Mouse (Mus musculus) neural tube, embryonic 11.5 days (tissue): ENCODE data around the gene Irf2bp2. TPM values are rescaled to one million over a fixed set of nuclear protein-coding genes. Genes with fewer than 3 reads are reported as not detected.

ENCODE experiments used
- ATAC-seq: fragments of 200-750 bp; cut with Nextera tagmentation; 2 replicates; pipeline ENCODE4 v1.8.0; 2017; ENCODE audit warnings: moderate number of reproducible peaks, mild to moderate bottlenecking, moderate TSS enrichment, moderate library complexity; ENCODE audit not compliant: insufficient read depth, low FRiP score, low TSS enrichment
- DNase-seq: peaks from one replicate; pipeline ENCODE4 v3.0.0-alpha.2; 2015; ENCODE audit warnings: low spot score
- H3K27ac ChIP-seq: fragments of 300-500 bp; sonication (generic); 2 replicates; pipeline ENCODE4 v1.5.1; 2014; ENCODE audit warnings: low read depth, mild to moderate bottlenecking, low read length
- H3K27me3 ChIP-seq: fragments of 300-500 bp; sonication (generic); 2 replicates; pipeline ENCODE4 v1.6.1; 2014; ENCODE audit warnings: mild to moderate bottlenecking, low read length, mixed read lengths; ENCODE audit not compliant: control insufficient read depth, insufficient read depth
- H3K36me3 ChIP-seq: fragments of 300-500 bp; sonication (generic); 2 replicates; pipeline ENCODE4 v1.6.1; 2014; ENCODE audit warnings: mild to moderate bottlenecking, low read length, moderate library complexity, mixed read lengths; ENCODE audit not compliant: control insufficient read depth, insufficient read depth
- H3K4me1 ChIP-seq: fragments of 300-500 bp; sonication (generic); 2 replicates; pipeline ENCODE4 v1.6.1; 2014; ENCODE audit warnings: low read length, mixed read lengths; ENCODE audit not compliant: control insufficient read depth, insufficient read depth
- H3K4me2 ChIP-seq: fragments of 300-500 bp; sonication (generic); 2 replicates; pipeline ENCODE4 v1.6.1; 2014; ENCODE audit warnings: low read depth, mild to moderate bottlenecking, moderate library complexity
- H3K4me3 ChIP-seq: fragments of 300-500 bp; sonication (generic); 2 replicates; pipeline ENCODE4 v1.5.1; 2014; ENCODE audit warnings: low read depth, low read length
- H3K9ac ChIP-seq: fragments of 300-500 bp; sonication (generic); 2 replicates; pipeline ENCODE4 v1.6.1; 2014; ENCODE audit warnings: mild to moderate bottlenecking, low read length
- H3K9me3 ChIP-seq: fragments of 300-500 bp; sonication (generic); 2 replicates; pipeline ENCODE4 v1.6.1; 2016; ENCODE audit warnings: low read length; ENCODE audit not compliant: control insufficient read depth
- WGBS: fragments of 180-500 bp; shearing (Covaris S2); extraction: QIAGEN DNeasy Blood & Tissue Kit; methylation state at CpG from one replicate; pipeline ENCODE4 v1.1.7; 2014; 5-methylcytosine and 5-hydroxymethylcytosine counted together
- polyA plus RNA-seq: library from polyadenylated mRNA; unstranded; fragments of >200 nt; fragmentation: Nextera tagmentation; extraction: Ambion mirVana; gene quantifications from 2 replicates; pipeline ENCODE4 v1.2.1, GENCODE M21; 2014

The Irf2bp2 gene
- polyA plus RNA-seq, 1 experiment from 2014 or later: 4.7 TPM

GRCm38 (mm10) chr8:126586101-126586500, 7.7 kb downstream of the Irf2bp2 start:
- Histone ChIP-seq H3K4me3 (no peak overlapping the region), H3K4me1 (peaks cover 54% of the 10 kb centered on the region), H3K9me3 (no peaks in the 10 kb centered on the region), H3K27ac (no peak overlapping the region), H3K4me2 (no peak overlapping the region), H3K27me3 (no peaks in the 10 kb centered on the region), H3K36me3 (no peaks in the 10 kb centered on the region; the same call in 1 of the 2 replicates), H3K9ac (no peak overlapping the region)
- WGBS: 87% methylated on average over 2 of the region's 2 CpGs
- ATAC-seq (no peak), DNase-seq (no peak)

DNA sequence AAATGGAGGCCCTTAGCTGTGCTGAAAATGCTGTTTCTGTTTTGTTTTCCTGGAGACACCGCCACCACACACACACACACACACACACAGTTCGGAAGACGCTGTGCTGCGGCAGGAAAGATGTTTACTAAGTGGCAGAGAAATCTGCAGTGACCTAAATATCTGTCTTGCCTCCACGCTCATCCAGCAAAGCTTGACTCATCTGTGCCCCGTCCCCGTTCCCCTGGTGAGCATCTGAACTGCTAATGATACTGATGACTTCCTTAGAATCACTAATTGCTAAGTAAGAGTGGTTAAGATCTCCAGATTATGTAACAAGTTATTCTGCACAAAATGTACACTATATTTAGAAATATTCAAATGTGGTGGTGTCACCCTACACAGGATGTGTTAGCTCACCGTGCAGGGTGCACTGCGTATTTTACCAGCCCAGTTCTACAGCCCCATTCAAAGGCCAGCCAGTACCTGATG, 8.2 kb downstream of the Irf2bp2 start:
- no peaks in the 10 kb centered on the region for H3K36me3 ChIP-seq
- no peak overlapping the region for H3K9ac ChIP-seq
- no peak overlapping the region; the same call in 1 of the 2 replicates for H3K27ac ChIP-seq
- no peak overlapping the region; the same call in 1 of the 2 replicates for H3K4me2 ChIP-seq
- peaks cover 50% of the 10 kb centered on the region for H3K4me1 ChIP-seq
- H3K27me3 ChIP-seq: no peaks in the 10 kb centered on the region
- H3K9me3 ChIP-seq: no peaks in the 10 kb centered on the region
- WGBS: 64% methylated on average over 9 of the region's 9 CpGs
- H3K4me3 ChIP-seq: no peak overlapping the region
- ATAC-seq (no peak), DNase-seq (no peak)

- ATAC-seq (peak; percentile 80), DNase-seq (no peak)
- Histone ChIP-seq H3K4me3 (peak overlapping the region; percentile 52), H3K4me1 (peaks cover 43% of the 10 kb centered on the region), H3K27me3 (no peaks in the 10 kb centered on the region), H3K9me3 (no peaks in the 10 kb centered on the region), H3K9ac (no peak overlapping the region; the same call in 1 of the 2 replicates), H3K36me3 (no peaks in the 10 kb centered on the region), H3K27ac (peak overlapping the region; percentile 90), H3K4me2 (peak overlapping the region; percentile 100)
- 8% methylated on average over 5 of the region's 5 CpGs for WGBS
These were observed 8.9 kb downstream of the Irf2bp2 start for GRCm38 (mm10) chr8:126584844-126585231.

DNA sequence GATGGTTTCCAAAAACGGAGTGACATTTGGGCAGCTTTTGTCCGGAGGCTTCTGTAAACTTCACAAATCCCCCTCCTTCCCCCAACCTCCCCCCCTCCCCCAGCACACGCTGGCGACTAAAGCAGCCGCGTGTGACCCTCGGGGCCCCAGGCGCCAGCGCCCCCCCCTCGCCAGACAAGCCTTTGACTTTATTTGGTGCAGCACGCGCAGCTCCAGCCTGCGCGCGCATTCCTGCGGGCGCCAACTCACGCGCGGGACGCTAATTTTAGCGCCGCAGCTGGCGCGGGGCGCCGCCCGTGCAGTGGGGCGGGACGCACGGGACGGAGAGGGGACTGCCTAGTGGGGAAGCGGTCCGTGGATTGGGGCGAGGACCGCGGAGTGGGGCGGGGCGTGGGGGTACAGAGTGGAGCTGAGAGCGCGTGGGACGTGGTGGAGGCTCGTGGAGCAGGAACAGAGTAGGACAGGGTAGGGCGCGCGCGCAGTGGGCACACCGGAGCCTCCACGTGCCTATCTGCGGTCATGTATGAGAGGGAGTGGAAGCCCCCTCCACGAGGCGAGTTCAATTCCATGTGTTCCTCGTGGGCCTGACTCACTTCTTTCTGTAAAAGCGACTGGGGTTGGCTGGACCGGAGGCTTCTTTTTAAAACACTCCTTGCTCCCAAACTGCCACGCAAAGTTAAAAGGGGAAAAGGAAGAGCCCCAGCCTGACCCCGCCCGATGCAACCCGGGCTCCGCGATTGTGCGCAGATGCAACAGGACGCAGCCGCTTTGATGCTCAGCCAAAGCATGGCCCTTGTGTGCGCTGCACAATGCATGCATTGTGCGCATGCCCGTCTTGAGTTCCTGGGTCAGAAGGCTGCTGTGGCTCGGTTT, 9.6 kb downstream of the Irf2bp2 start:
- WGBS: under 1% methylated on average over 65 of the region's 68 CpGs
- Histone ChIP-seq H3K4me2 (peak overlapping the region; percentile 100), H3K27me3 (no peaks in the 10 kb centered on the region), H3K9ac (peak overlapping the region; percentile 80), H3K4me1 (peaks cover 38% of the 10 kb centered on the region), H3K4me3 (peak overlapping the region; percentile 52), H3K27ac (peak overlapping the region; percentile 90), H3K9me3 (no peaks in the 10 kb centered on the region), H3K36me3 (no peaks in the 10 kb centered on the region)
- DNase-seq (peak; percentile 88), ATAC-seq (peak; percentile 90)

GRCm38 (mm10) chr8:126583534-126583933, 10.3 kb downstream of the Irf2bp2 start:
- H3K9me3 ChIP-seq: no peaks in the 10 kb centered on the region
- no peak overlapping the region for H3K27ac ChIP-seq
- H3K27me3 ChIP-seq: no peaks in the 10 kb centered on the region
- peak overlapping the region; percentile 52 for H3K4me3 ChIP-seq
- peak overlapping the region; percentile 80; the same call in 1 of the 2 replicates for H3K9ac ChIP-seq
- WGBS: 4% methylated on average over 13 of the region's 13 CpGs
- peaks cover 35% of the 10 kb centered on the region for H3K4me1 ChIP-seq
- ATAC-seq (peak; percentile 11), DNase-seq (peak; percentile 41)
- H3K4me2 ChIP-seq: peak overlapping the region; percentile 100
- H3K36me3 ChIP-seq: no peaks in the 10 kb centered on the region

- no peak overlapping the region for H3K4me2 ChIP-seq
- H3K36me3 ChIP-seq: no peaks in the 10 kb centered on the region
- peaks cover 33% of the 10 kb centered on the region for H3K4me1 ChIP-seq
- no peak overlapping the region for H3K4me3 ChIP-seq
- H3K27me3 ChIP-seq: no peaks in the 10 kb centered on the region
- H3K9ac ChIP-seq: no peak overlapping the region
- H3K27ac ChIP-seq: no peak overlapping the region
- 50% methylated on average over 2 of the region's 2 CpGs for WGBS
- no peak for DNase-seq
- H3K9me3 ChIP-seq: no peaks in the 10 kb centered on the region
- no peak for ATAC-seq
These were observed 10.8 kb downstream of the Irf2bp2 start for GRCm38 (mm10) chr8:126583018-126583417.

DNA sequence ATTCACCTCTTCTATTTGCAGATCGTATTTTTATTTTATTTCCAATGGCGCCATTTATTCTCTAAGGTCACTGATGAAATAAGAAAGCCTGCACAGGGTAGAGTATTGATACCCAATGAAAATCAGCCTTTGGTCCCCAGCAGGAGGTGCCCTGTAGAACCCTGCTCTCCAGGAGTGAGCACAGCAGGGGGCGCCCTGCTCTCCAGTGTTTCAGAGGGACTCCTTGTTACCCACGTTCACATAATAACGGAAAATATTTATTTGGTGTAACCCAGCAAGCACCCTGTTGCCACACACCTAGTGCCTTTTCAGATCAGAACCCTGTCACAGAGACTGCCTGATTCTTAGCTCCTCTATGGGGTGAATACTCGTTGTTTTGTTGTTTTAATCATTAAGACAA, 11.3 kb downstream of the Irf2bp2 start:
- WGBS: 47% methylated on average over 6 of the region's 6 CpGs
- ATAC-seq (no peak), DNase-seq (peak; percentile 56)
- H3K4me3 ChIP-seq: no peak overlapping the region
- no peak overlapping the region for H3K9ac ChIP-seq
- H3K4me1 ChIP-seq: peaks cover 29% of the 10 kb centered on the region
- H3K4me2 ChIP-seq: no peak overlapping the region
- no peak overlapping the region for H3K27ac ChIP-seq
- H3K9me3 ChIP-seq: no peaks in the 10 kb centered on the region
- no peaks in the 10 kb centered on the region for H3K36me3 ChIP-seq
- H3K27me3 ChIP-seq: no peaks in the 10 kb centered on the region

DNA sequence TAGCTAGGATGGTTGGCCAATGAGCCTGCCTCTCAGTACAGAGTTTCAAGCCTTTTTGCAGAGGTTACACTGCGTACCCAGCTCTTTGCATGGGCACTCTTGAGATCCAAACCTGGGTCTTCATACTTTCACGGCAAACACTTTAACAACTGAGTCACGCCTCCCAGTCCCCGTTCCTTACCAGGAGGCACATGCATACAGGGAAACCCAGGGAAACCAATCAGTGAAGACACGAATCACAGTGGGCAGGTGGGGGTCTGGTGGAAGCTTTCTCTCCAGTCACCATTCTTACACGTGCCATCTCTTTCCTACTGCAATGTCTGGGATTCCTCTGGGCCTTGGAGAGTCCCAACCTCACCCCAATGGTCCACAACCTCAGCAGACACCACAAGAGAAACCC, 12.1 kb downstream of the Irf2bp2 start:
- Histone ChIP-seq H3K9me3 (no peaks in the 10 kb centered on the region), H3K4me1 (peaks cover 26% of the 10 kb centered on the region), H3K9ac (no peak overlapping the region), H3K4me3 (no peak overlapping the region), H3K27me3 (no peaks in the 10 kb centered on the region), H3K4me2 (no peak overlapping the region), H3K27ac (no peak overlapping the region), H3K36me3 (no peaks in the 10 kb centered on the region)
- WGBS: 87% methylated on average over 6 of the region's 6 CpGs
- ATAC-seq (no peak), DNase-seq (no peak)

DNA sequence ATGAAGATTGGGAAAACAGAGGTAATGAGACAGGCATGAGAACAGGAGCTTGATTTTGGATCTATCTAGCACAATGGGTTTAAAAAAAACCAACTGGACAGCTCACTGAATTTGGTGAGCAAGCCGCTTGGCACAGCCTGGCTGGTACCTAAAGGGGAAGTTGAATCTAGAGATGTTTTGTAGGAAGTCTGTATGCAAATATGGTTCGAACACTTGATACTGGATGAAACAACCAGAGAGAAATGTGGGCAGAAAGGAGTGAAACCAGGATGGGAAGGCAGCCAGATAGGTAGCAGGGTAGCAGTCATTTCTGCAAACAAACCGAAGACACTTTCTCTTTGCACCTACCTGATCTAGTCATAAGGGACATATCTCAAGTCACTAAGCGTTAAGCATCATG, 13.0 kb downstream of the Irf2bp2 start:
- Histone ChIP-seq H3K4me1 (peaks cover 23% of the 10 kb centered on the region), H3K4me3 (no peak overlapping the region), H3K9ac (no peak overlapping the region), H3K4me2 (no peak overlapping the region), H3K27me3 (no peaks in the 10 kb centered on the region), H3K36me3 (no peaks in the 10 kb centered on the region), H3K9me3 (no peaks in the 10 kb centered on the region), H3K27ac (no peak overlapping the region)
- ATAC-seq (no peak), DNase-seq (no peak)
- WGBS: 95% methylated on average over 4 of the region's 4 CpGs
